Mouse (Mus musculus) right cerebral cortex, adult 18-20 months (tissue): ENCODE measurements around the gene Ablim1.

Experiments
- DNase-seq: peaks from one replicate; pipeline ENCODE4 v3.0.0; 2022; ENCODE audit warnings: mixed read lengths

Ablim1 gene

DNA sequence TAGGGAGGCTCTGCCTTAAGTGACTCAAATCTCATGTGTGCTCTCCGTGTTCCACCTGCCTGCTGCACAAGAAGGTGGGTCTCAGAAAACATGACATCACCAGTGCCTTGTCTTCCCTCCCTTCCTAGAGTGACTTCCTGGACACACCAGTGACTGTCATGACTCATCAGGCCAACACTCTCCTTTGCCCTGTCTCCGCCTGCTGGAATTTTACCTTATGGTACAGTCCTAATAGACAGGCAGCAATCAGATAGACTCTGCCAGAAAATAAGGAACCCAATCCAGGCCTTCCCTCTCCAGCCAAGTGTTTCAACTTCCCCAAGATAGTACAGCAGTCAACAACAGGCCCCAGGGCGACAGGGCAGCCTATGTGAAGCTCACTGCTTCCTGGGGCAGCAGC, 133.8 kb downstream of the Ablim1 start:
- DNase-seq = no peak

DNA sequence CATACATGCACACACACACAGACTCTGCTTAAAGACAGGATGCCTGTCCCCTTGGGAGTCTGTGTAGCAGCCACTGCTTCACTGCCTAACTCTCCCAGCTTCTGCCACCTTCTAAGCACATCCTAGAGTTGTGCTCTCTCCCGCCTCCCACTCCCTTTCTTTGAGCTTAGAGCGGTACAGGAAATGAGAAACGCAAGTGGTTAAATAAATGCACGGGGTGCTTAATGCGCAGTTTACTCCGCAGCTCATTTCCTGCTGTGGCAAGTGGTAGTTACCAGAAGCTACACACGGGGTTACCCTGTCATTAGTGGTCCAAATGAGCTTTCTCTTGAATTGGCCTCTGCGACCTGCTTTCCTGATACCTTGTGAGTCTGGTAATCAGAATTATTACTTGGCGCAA, 134.4 kb downstream of the Ablim1 start:
- no peak for DNase-seq

DNA sequence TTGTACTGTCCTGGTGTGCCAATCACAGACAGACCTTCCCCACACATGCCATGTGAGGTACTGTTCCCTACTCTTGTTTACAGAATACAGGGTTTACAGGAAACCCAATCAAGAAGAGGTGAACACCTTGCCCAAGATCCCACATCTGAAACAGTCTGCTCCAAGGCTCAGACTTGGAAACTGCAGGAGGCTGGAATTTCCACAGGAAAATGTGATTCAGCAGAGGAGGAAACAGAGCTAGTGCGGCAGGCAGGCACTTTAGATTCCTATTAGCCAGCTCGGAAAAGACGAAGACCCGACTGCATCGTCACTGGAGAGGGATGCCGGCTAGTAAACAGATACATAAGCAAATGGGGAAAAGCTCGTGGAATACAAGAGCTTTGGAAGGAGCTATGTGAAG, 135.4 kb downstream of the Ablim1 start:
- DNase-seq = no peak

DNA sequence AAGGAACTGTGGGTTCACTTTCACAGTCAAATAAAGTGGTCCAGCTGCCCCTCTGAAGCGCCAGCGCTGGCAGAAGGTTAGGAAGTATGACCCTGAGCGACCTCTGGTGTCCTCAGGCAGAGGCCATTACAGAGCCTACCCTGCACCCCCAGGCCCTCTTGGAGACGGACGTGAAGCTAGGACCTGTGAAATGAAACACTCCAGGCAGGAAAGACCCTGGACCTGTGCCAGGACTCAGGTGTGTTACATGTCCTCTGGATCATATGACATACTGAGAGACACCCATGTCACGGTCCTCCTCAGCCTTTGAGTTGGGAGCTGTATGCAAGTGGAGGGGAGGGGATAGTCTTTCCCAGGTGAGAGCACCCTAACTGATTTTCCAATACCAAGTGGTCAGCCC, 137.4 kb downstream of the Ablim1 start:
- DNase-seq = no peak

DNA sequence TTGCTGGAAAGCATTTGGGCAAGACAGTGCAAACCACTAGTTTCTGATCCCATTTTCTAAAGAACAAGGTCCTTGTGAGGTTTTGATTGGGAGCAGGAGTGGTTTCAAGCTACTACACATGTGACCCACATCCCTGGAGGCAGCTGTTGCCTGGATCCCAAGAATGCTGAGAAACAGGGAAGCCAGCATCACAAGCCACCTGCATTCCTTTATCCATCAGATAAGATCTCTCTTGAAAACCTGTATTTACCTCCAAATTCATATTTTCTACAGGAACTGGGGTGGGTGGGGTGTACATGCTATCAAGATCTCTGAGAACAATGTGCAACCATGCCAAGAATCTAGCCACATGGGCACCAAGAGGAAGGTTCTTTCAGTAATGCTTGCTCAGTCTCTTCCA, 139.6 kb downstream of the Ablim1 start:
- DNase-seq = no peak

DNA sequence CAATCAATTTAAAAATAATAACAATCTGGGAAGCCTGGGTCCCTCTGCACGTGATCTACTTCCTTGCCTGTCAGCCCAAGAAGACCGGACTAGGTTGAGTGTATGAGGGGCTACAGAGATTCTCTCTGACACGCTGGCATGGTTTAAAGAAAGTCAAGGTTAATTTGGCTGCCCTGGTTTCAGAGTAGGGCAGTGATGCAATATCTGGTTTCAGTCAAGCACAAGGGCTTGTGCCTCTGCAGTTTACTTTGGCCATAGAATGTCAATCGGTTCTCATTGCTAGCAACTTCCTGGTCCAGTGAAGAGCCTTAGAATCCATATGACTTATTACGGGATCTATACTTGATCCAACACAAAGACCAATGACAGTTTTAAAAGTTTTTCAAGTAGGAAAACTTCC, 140.2 kb downstream of the Ablim1 start:
- no peak for DNase-seq

DNA sequence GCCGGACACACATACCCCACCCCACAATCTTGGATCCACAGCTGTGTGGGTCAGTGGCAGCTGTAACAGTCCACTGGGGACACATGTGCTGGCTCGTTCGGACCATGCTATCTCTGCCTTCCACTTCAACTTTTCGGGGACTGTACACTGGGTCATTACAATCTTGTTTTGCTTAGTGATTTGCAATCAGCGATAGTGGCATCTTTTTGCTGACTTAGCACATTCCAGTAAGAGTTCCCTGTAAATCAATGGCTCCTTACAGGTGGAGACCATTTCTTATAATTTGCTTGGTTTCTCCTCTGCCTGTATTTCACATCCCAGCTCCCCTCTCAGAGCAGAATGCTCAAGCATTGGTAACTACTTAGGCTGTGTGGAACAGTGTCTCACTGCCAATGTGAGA, 140.7 kb downstream of the Ablim1 start:
- DNase-seq = no peak

DNA sequence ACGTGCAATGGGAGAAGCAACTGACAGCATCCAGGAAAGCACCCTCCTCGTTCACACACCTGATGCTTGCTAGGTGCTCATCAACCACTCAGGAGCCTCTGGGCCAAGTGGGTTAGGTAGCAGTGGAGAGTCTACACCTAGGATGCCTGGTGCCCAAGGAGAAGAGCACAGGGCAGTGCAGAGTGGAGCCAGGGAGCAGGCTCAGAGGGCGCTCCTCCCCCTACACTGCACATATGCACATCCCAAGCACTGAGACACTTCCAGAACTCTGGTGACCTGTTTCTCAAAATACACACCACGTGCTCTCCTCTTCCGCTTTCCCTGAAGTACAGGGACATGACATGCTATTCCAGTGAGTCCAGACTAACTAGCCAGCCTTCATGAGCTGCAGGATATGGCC, 142.4 kb downstream of the Ablim1 start:
- no peak for DNase-seq

DNA sequence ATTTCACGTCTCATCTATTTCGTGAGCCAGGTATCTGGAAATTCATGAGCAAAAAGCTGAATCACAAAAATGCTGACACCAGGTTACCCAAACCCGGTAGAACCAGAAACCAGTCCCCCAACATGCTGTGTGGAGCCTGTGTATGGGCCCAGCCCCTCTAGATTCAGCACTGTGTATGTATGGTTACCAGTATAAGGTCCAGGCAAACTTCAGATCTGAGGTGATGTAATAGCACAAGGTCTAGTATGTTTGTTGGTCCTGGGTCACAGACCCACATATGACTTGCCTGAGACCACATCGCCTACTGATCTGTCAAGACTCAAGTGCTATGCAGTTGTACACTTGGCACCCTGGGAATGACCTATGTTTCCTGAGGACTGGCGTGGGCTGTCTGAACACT, 143.8 kb downstream of the Ablim1 start:
- DNase-seq = no peak

DNA sequence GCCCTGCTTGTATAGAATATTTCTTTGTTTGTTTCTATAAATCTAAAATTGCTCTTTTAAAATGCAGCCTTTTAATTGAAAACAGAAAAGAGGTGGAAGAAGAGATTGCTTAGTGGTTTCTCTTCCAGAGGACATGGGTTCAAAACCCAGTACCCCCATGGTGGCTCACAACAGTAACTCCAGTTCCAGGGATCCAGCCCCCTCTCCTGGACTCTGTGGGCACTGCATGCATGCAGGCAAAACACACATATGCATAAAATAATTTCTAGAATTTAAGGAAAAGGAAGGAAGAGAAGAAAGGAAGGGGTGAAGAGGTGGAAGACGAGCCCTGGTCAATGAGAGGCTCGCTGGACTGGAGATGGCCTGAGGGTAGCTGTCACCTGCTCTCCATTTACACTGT, 145.2 kb downstream of the Ablim1 start:
- no peak for DNase-seq

DNA sequence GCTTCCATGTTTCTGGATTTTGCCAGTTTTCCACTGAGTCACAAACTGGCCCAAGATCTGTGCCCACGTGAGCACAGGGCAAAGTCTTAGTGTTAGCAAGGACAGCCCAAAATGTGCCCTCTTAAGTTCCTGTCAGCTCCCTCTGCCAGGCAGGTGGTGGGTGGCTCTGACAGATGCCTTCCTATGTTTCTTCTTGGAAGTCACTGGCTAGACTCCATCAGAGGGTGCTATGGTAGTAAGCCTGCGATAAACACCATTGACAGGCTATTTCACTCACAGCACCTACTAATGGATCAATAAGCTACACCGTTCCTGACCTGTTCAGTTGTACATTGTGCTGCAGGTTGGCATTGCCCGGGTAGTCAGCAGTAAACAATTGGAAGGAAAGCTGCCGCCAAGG, 147.0 kb downstream of the Ablim1 start:
- DNase-seq = no peak

DNA sequence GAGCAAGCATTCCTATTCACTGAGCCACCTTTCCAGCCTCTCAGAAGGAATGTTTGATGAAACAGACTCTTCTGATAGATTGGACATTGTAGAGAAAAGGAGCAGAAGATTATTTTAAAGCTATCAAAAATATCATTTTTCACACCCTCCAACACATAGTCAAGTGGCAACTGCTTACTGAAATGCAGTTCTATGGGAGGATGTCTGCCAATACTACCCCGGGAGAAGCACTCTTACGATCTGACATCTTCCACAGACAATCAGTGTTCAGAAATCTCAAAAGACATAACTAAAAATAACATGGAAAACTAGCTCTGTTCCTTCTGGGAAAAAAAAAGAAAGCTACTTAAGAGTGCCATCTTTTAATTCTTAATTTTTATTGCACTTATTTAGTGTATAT, 149.8 kb downstream of the Ablim1 start:
- DNase-seq = no peak

DNA sequence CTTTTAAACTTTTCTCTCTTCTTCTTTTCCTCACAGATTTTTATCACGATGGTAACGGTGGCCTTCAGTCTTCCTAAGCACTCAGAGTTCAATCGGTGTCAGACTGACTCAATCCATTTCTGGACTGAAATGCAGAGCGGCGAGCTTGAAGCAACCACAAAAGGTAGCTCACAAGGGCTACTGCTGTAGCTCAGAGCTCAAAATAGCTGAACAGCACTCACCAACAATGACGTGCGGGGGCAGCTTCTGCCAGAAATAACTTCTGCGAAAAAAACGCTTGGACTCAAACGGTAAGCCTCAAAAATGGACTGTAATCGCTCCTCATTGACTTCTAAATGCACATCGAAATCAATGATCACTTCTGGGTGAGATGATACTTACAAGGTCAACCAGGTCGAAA, 151.4 kb downstream of the Ablim1 start:
- DNase-seq = peak; percentile 54

DNA sequence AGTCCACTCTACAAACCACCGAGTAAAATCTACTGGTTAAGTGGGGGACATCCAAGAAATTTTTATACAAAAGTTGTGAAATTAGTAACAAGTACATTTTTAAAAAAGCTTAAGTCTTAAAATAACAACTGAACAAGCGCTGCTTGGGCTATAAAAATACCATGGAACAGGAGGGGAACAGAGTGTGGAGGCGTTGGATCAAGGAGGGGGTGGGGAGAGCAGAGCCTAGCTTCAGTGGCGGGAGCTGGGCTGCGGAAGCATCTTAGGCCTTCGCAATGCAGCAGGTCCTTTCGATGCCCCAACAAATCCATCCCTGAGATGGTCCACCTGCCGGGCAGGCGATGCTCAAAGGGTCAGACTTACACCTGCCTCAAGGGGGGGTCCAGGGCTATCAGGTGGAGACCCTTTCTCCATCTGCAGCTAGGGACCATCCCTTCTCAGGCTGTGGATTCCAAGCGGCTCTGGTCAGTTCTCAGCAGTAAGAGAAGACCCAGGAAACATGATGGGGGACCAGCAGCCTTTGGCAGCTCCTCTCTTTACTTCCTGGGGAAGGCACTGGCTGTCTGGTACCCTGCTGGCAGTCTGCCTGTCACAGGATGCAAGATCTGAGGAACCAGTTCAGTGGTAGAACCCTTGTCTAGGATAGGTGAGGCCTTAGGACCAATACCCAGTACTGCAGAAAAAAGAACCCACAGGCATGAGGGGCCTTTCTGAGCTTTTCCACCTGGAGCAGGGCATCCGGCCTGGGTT, 152.6 kb downstream of the Ablim1 start:
- DNase-seq = no peak

DNA sequence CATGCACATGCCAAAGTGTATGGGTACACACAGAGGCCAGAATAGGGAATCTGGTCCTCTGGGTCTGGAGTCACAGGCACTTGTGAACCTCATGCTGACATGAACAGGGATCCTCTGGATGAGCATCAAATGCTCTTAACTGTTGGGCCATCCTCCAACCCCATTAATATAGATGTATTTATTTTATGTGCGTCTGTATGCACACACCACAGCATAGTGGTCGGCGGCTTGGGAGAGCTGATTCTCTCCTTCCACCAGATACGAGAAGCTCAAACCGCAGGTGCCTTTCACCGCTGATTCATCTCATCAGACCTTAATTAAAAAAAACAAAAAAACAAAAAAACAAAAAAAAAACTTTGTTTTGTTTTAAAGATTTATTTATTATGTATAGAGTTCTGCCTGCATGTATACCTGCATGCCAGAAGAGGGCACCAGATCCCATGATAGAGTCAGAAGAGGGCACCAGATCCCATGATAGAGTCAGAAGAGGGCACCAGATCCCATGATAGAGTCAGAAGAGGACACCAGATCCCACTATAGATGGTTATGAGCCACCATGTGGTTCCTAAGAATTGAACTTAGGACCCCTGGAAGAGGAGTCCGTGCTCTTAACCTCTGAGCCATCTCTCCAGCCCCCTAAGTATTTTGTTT, 153.6 kb downstream of the Ablim1 start:
- peak; percentile 57 for DNase-seq

DNA sequence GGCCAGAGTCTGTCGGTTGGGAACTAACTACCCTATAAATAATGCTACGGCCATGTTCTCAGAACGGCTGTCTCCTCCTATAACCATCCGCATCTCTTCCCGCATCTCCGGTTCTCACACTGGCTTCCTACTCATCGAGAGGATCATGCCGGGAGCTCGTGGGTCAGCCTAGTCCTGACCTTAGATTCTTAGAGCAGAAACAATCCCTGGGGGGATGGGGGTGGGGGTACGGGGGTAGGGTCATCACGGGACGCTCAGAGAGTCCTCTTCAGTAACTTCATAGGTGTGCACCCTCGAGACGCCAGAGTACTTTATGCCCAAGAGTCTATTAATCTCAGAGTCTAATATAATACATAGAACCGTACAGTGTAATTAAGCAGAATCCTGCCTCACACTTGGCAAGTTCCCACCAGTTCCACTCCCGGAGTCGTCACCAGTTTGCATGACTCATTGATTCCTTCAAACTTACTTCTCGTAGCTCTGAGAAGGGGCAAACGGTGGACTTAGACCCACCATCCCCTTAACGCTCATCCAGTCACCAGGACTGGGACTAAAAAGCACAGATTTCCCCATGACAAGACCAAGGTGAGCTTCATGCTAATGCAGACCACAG, 156.9 kb downstream of the Ablim1 start:
- DNase-seq = no peak

DNA sequence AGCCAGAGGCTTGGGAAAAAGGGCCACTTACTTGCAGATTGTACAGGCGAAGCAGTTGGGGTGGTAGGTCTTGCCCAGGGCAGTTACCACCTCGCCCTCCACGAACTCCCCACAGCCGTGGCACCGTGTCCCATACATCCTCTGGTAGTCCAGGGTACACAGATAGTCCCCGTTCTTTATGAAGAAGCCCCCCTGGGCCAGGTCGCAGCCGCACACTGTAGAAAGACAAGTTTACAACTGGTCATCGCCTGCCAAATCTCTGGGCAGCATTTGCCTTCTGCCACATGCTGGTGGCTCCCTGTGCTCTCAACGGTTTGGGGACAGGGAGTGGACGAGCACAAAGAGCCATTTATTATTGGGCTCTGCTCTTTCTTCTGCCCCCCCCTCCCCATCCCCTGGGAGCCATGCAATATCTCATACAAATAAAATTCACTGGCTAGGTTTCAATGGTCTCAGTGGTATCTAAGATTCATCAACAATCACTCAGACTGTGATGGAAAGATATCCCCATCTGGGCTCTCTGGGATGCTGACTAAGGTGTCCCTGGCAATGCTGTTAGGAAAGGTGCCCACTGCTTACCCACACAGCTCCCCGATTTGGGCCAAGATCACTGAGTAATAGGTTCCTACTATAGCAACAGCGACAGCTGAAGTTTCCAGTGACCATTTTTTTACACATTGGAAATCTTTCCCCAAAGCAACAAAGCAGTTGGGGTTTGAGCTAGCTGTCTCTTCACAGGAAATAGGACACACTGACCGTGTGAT, 159.4 kb downstream of the Ablim1 start:
- DNase-seq = peak; percentile 82

DNA sequence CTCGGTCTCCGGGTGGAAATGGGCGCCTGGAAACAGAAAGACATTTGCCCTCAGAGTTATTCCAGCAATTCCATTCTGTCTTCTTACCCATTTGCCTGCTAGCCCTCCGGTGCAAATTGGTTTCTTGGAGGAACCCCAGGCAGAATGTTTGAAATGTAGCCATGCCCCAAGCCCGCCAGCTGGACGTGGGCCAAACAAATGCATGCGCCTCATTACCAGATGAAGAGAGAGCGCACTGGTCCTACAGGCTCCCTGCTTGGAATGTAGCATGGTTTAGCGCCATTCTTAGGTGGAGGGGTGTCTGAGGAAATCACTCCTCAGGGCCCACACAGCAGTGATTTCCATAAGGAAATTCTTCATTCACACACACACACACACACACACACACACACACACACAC, 162.4 kb downstream of the Ablim1 start:
- DNase-seq = peak; percentile 49

DNA sequence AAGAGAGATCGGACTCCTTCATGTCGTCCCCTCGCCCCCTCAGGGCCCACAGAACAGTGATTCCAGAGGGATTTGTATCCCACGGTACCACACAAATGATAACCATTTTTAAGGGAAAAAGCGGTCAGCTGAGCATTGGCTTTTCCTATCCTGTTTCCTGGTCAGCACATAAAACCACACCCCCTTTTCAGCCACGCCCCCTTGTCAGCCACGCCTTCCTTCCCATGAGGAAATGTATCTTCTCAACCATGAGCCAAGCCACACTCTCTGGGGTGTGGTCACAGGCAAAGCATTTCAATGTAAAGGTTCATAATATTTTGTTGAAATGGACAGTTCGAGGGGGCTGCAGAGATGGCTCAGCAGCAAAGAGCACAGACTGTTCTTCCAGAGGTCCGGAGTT, 163.2 kb downstream of the Ablim1 start:
- DNase-seq = no peak

DNA sequence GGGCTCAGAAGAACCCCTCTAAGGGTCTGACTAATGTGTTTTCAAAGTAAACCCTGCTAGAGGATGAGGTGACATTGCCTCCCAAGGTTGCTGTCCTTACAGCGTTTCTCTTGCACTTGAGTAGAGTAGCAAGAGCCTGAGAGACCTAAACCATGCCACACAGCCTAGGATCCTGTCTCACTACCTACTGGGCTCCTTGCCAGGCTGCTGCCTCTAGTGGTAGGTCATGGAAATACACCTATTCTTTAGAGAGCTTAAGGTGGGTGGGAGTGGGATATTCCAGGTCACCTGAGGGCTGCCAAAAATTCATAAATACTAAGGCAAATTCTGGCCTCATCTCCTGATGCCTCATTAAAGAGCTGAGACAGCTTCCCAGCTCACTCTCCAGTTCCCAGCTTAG, 164.4 kb downstream of the Ablim1 start:
- DNase-seq = no peak

DNA sequence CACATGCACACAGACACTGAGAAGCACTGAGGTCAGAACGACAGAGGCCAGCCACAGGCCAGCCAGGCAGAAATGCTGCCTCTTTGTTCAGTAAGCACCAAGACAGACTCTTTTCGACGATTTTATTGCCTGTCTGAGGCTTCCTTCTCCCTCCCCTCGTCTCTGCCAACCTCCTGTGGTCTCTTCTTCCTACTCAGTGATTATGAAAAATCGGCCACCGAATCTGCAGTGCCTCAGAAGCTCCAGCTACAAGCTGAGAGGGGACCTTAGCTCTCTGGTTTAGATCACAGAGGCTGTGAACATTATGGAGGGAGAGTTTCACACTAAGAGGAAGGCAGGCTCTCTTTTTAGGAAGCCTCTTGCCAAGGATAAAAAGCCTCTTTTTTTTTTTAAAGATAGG, 167.0 kb downstream of the Ablim1 start:
- DNase-seq = no peak

DNA sequence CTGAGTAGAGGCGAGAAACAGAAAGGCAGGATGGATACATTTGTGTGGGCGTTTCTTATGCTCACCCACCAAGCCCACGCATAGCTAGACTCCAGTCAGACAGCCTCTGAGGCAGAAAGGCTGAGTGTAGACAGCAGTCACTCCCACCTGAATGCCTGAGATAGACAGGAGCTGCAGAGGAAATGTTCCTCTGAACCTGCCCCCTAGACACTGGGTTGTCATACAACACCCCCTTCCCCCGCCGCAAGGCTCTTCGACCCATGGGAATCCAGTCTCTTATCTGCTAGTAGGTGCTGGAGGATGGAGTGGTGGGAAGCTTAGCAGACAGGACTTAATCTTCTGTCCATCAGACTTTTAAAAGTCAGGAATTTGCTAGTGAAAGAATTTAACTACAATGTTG, 167.8 kb downstream of the Ablim1 start:
- DNase-seq = no peak

DNA sequence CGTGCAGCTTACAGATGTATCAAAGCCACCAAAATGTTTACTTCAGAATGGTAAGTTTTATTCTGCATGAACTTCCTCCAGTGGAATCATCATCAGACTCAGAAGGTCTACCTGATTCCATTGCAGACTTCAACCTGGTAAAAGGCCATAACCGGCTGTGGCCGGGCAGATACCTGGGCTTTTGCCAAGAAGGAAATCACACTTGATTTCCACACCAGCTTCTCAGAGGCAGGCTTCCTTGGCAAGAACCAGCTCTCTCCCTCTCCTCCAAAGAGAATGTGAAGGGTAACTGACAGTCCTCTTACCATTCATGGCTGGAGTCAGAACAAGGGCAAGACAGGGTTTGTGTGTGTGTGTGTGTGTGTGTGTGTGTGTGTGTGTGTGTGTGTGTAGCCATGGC, 171.1 kb downstream of the Ablim1 start:
- DNase-seq = no peak
